Mouse (Mus musculus): ENCODE measurements around the gene Tyms. TPM values are rescaled to one million over a fixed set of nuclear protein-coding genes. Genes with fewer than 3 reads are reported as not detected.
A peak's percentile ranks its signal among the peaks of the same experiment; 100 is the strongest.
"Not testable (repeated sequence)": the region's sequence is repeated elsewhere in the genome, so short reads cannot be mapped to it uniquely, and the experiment has no call there.

Gene Tyms
- polyA plus RNA-seq, 1 experiment from 2014 or later, result 416 TPM

GRCm38 (mm10) chr5:30072377-30072776, 1.0 kb downstream of the Tyms start:
- H3K36me3 ChIP-seq, result peaks cover 45% of the 10 kb centered on the region
- H3K27me3 ChIP-seq (ENCODE audit: low read depth, poor library complexity, severe bottlenecking), result no peaks in the 10 kb centered on the region
- H3K4me1 ChIP-seq, result peaks cover 25% of the 10 kb centered on the region
- 66% methylated on average over 3 of the region's 3 CpGs for whole genome bisulfite sequencing
- H3K9me3 ChIP-seq (replicated peaks), result no peaks in the 10 kb centered on the region
- peak overlapping the region; percentile 76 for H3K4me3 ChIP-seq
- no peak for DNase-seq (ENCODE audit: low spot score)
- peak overlapping the region; percentile 94 for H3K27ac ChIP-seq

- H3K4me3 ChIP-seq, result peak overlapping the region; percentile 76
- no peaks in the 10 kb centered on the region for H3K27me3 ChIP-seq (ENCODE audit: low read depth, poor library complexity, severe bottlenecking)
- no peak overlapping the region for H3K27ac ChIP-seq
- H3K36me3 ChIP-seq, result peaks cover 52% of the 10 kb centered on the region
- H3K9me3 ChIP-seq (replicated peaks), result no peaks in the 10 kb centered on the region
- peaks cover 25% of the 10 kb centered on the region for H3K4me1 ChIP-seq
- WGBS, result 83% methylated on average over 6 of the region's 6 CpGs
- DNase-seq (ENCODE audit: low spot score), result no peak
Observed at GRCm38 (mm10) chr5:30071677-30072076, 1.7 kb downstream of the Tyms start.

- Histone ChIP-seq H3K27ac (no peak overlapping the region), H3K9me3 (replicated peaks) (no peaks in the 10 kb centered on the region), H3K36me3 (peaks cover 91% of the 10 kb centered on the region), H3K27me3 (ENCODE audit: low read depth, poor library complexity, severe bottlenecking) (no peaks in the 10 kb centered on the region), H3K4me1 (peaks cover 22% of the 10 kb centered on the region), H3K4me3 (no peak overlapping the region)
- 50% methylated on average over 6 of the region's 6 CpGs for WGBS
- DNase-seq (ENCODE audit: low spot score), result no peak
Observed at GRCm38 (mm10) chr5:30067726-30068125, 5.7 kb downstream of the Tyms start.

DNA sequence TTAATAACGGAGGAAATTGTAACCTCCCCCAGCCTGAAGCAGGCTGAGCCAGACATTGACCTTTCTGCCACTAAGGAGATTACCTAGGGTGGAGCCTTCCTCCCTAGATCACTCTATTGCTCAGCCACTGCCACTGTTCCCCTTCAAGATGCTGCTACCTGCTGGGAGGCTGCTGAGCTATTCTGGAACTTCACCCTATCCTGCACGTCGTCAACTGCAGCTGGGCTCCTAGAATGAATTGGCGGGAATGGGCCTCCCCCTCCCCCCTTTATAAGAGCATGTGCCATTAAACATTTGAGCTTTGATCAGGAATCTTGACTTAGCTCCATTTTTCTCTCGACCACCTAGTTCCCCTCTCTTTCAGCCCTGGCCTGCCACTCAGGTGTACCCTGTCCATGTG, 13.8 kb downstream of the Tyms start:
- H3K4me3 ChIP-seq; DNase-seq (ENCODE audit: low spot score); H3K4me1 ChIP-seq; H3K9me3 ChIP-seq (replicated peaks); H3K27ac ChIP-seq; H3K27me3 ChIP-seq (ENCODE audit: low read depth, poor library complexity, severe bottlenecking): not testable (repeated sequence)
- peaks cover 59% of the 10 kb centered on the region for H3K36me3 ChIP-seq
- WGBS, result 83% methylated on average over 5 of the region's 5 CpGs

DNA sequence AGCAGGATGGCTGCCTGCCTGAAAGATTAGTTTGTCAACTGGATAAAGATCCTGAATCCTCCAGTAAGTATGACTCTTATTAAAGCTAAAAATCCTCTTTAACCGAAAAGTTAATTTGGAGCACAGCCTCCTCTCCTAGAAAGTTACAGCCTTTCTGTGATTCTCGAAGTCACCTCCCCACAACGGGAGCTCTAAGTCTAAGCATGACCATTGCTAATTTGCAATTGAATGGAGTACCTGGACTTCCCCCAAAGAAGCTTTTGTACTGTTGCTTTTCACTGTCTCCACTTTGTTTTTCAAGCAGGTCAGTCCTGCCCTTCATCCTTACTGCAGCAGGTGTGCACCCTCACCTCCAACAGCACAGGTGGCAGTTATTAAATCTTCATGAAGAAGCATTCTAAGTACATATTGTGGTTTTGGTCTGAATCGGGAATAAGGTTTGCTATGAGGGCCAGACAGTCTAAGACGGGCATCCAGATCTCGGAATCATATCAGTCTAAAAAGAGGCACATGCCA, 15.1 kb downstream of the Tyms start:
- WGBS, result 88% methylated on average over 6 of the region's 6 CpGs
- Histone ChIP-seq H3K27me3 (ENCODE audit: low read depth, poor library complexity, severe bottlenecking) (no peaks in the 10 kb centered on the region), H3K4me3 (no peak overlapping the region), H3K27ac (no peak overlapping the region), H3K36me3 (peaks cover 46% of the 10 kb centered on the region), H3K4me1 (no peaks in the 10 kb centered on the region), H3K9me3 (replicated peaks) (no peaks in the 10 kb centered on the region)
- no peak for DNase-seq (ENCODE audit: low spot score)

DNA sequence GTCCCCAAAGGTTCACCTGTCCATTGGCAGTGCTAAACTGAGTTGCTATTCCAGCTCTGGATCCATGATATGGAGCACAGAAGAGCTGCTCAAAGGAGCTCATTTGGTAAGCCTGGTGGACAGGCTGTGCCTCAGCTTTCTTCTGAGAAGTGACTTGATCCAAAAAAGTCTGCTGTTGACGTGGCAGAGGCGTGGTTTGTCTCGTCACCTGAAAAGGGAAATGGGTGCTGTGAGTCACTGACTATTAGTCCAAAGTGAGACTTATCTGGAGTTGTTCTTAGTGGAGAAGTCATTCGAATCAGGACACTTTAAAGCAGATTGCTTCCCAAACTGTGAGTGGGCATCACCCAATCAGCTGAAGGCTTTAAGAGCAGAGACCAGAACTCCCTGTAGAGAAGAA, 33.6 kb downstream of the Tyms start:
- H3K9me3 ChIP-seq (replicated peaks); DNase-seq (ENCODE audit: low spot score); H3K27me3 ChIP-seq (ENCODE audit: low read depth, poor library complexity, severe bottlenecking); H3K4me1 ChIP-seq; H3K36me3 ChIP-seq; H3K4me3 ChIP-seq; H3K27ac ChIP-seq: not testable (repeated sequence)
- 85% methylated on average over 4 of the region's 4 CpGs for WGBS

- WGBS, result 94% methylated on average over 5 of the region's 5 CpGs
- not testable (repeated sequence) for H3K27me3 ChIP-seq (ENCODE audit: low read depth, poor library complexity, severe bottlenecking); H3K4me1 ChIP-seq; H3K36me3 ChIP-seq; H3K9me3 ChIP-seq (replicated peaks); H3K27ac ChIP-seq; H3K4me3 ChIP-seq; DNase-seq (ENCODE audit: low spot score)
Observed at GRCm38 (mm10) chr5:30039324-30039723, 34.1 kb downstream of the Tyms start.

DNA sequence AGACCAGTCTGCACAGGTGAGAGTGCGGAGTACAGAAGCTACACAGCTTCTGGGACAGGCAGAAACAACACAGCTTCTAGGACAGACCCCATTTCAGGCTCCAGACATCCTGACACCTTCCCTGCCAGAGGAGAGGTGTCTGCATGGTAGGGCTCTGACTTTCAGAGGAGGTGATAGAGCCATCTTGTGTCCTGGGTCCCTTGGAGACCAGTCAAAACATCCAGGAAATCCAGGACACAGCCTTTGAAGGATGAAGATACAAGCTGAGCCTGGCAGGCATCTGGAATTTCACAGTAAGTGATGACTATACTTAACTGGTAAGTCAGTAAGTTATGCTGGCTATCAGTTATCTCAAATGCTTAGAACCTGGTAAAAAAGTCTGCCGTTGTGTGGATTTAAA, 36.3 kb downstream of the Tyms start:
- WGBS, result 88% methylated on average over 2 of the region's 2 CpGs
- H3K27me3 ChIP-seq (ENCODE audit: low read depth, poor library complexity, severe bottlenecking); H3K9me3 ChIP-seq (replicated peaks); DNase-seq (ENCODE audit: low spot score); H3K4me3 ChIP-seq; H3K4me1 ChIP-seq; H3K36me3 ChIP-seq; H3K27ac ChIP-seq: not testable (repeated sequence)

DNA sequence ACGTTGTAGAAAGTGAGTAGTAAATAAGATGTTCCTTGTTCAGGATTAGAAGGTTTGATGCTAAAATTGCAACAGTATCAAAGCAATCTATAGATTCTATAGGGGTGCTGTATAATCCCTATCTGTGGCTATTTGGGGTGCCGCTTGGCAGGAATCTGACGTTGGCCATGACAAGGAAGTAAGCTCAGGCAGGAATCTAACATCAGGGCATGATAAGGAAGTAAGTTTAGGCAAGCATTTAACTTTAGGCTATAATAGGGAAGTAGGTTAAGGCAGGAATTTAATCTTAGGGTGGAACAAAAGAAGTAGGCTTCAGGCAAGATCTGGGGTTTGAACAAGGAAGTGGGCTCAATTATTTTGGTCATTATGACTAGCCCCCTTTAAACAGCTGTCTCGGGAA, 37.6 kb downstream of the Tyms start:
- not testable (repeated sequence) for H3K27me3 ChIP-seq (ENCODE audit: low read depth, poor library complexity, severe bottlenecking); H3K9me3 ChIP-seq (replicated peaks); H3K27ac ChIP-seq; DNase-seq (ENCODE audit: low spot score); H3K4me1 ChIP-seq; H3K36me3 ChIP-seq; H3K4me3 ChIP-seq
- WGBS, result 89% methylated on average over 4 of the region's 4 CpGs

- Histone ChIP-seq H3K9me3 (replicated peaks) (no peaks in the 10 kb centered on the region), H3K4me3 (no peak overlapping the region), H3K27me3 (ENCODE audit: low read depth, poor library complexity, severe bottlenecking) (no peaks in the 10 kb centered on the region), H3K4me1 (no peaks in the 10 kb centered on the region), H3K36me3 (no peaks in the 10 kb centered on the region), H3K27ac (no peak overlapping the region)
- 62% methylated on average over 2 of the region's 2 CpGs for WGBS
- DNase-seq (ENCODE audit: low spot score), result no peak
Observed at GRCm38 (mm10) chr5:30014580-30014979, 58.8 kb downstream of the Tyms start.

DNA sequence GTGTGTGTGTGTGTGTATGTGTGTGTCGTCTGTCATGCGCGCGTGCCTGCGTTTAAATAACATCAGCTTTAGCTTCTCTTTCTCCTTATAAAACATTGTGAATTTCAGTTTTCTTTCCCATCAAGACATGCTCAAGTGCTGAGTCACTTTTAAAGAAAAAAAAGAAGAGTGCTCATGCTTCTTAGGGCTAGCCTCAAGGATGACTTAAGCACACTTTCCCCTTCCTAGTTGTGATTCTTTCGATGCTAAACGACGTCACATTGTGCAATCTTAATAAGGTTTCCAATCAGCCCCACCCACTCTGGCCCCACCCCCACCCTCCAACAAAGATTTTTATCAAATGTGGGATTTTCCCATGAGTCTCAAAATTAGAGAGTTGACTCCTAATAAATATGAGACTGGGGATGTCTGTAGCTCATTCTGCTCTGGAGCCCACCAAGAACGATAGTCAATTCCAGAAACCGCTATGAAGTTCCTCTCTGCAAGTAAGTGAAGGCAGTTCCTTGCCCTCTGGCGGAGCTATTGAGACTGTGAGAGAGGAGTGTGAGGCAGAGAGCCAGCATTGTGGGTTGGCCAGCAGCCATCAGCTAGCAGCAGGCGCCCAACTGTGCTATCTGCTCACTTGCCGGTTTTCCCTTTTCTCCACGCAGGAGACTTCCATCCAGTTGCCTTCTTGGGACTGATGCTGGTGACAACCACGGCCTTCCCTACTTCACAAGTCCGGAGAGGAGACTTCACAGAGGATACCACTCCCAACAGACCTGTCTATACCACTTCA, 60.5 kb downstream of the Tyms start, which contains the start of gene Il6:
Il6 (plus strand) TSS at position 389 of the 778 bp plus-strand sequence.
- WGBS, result 70% methylated on average over 16 of the region's 16 CpGs
- Histone ChIP-seq H3K27ac (no peak within 1 kb of the TSS), H3K4me1 (no peaks in the 10 kb centered on the region), H3K4me3 (no peak within 1 kb of the TSS), H3K36me3 (no peaks in the 10 kb centered on the region), H3K27me3 (ENCODE audit: low read depth, poor library complexity, severe bottlenecking) (no peaks in the 10 kb centered on the region), H3K9me3 (replicated peaks) (no peaks in the 10 kb centered on the region)
- DNase-seq (ENCODE audit: low spot score), result no peak

Measured in limb, embryonic 10.5 days (tissue).